Mouse (Mus musculus) thymus, postnatal 4 days (tissue): ENCODE results near the gene Tesk1.

ENCODE experiments used
- DNase-seq: peaks from one replicate; pipeline ENCODE4 v3.0.0; 2021

Tesk1 gene

GRCm38 (mm10) chr4:43441639-43442038, at the start of gene Tesk1:
Tesk1 (plus strand) TSS chr4:43441939.
- no peak for DNase-seq

GRCm38 (mm10) chr4:43394345-43394891, 47.3 kb upstream of the Tesk1 start:
- no peak for DNase-seq

- DNase-seq = no peak
These were observed 46.6 kb upstream of the Tesk1 start for GRCm38 (mm10) chr4:43395147-43395546.

- DNase-seq = no peak
These were observed 45.9 kb upstream of the Tesk1 start for GRCm38 (mm10) chr4:43395836-43396235.

GRCm38 (mm10) chr4:43396381-43396780, 45.4 kb upstream of the Tesk1 start:
- DNase-seq = no peak

- no peak for DNase-seq
These were observed 43.7 kb upstream of the Tesk1 start for GRCm38 (mm10) chr4:43398014-43398413.

GRCm38 (mm10) chr4:43398829-43399331, 42.9 kb upstream of the Tesk1 start:
- no peak for DNase-seq

GRCm38 (mm10) chr4:43399391-43400131, 42.2 kb upstream of the Tesk1 start:
- DNase-seq = no peak

GRCm38 (mm10) chr4:43400976-43401375, 40.8 kb upstream of the Tesk1 start:
- no peak for DNase-seq

- no peak for DNase-seq
These were observed 40.3 kb upstream of the Tesk1 start for GRCm38 (mm10) chr4:43401486-43401885.

- DNase-seq = no peak
These were observed 39.5 kb upstream of the Tesk1 start for GRCm38 (mm10) chr4:43402212-43402611.

- no peak for DNase-seq
These were observed 37.0 kb upstream of the Tesk1 start for GRCm38 (mm10) chr4:43404697-43405096.

- DNase-seq = no peak
These were observed 35.4 kb upstream of the Tesk1 start for GRCm38 (mm10) chr4:43406162-43406971.

- no peak for DNase-seq
These were observed 34.4 kb upstream of the Tesk1 start for GRCm38 (mm10) chr4:43407071-43407920.

GRCm38 (mm10) chr4:43414761-43415160, 27.0 kb upstream of the Tesk1 start:
- no peak for DNase-seq

- no peak for DNase-seq
These were observed 26.3 kb upstream of the Tesk1 start for GRCm38 (mm10) chr4:43415221-43416070.

- no peak for DNase-seq
These were observed 25.7 kb upstream of the Tesk1 start for GRCm38 (mm10) chr4:43416071-43416490.

- no peak for DNase-seq
These were observed 24.3 kb upstream of the Tesk1 start for GRCm38 (mm10) chr4:43417269-43418062.

GRCm38 (mm10) chr4:43418450-43418849, 23.3 kb upstream of the Tesk1 start:
- no peak for DNase-seq

- no peak for DNase-seq
These were observed 22.6 kb upstream of the Tesk1 start for GRCm38 (mm10) chr4:43418973-43419656.
